21 mouse cellular contexts compared by ENCODE assay signal in genomic region chr19:11928025-11928748, GRCm38 (mm10). TPM values are rescaled to one million over a fixed set of nuclear protein-coding genes. Genes with fewer than 3 reads are reported as not detected.
DNase-seq lines count a peak whose midpoint lies in the region; ATAC-seq and TF ChIP-seq lines count a peak whose summit lies in the region.
"Had no signal": no experiment of that assay in that cellular context is flagged by ENCODE, and none has a peak within 500 bp of the region (broad histone marks: within the 10 kb centered on the region; RNA-seq: fewer than 3 reads in every experiment).

No protein-coding gene starts in this region.

- no peaks in the 10 kb centered on the region for H3K4me1 ChIP-seq in lung, embryonic 14.5 days (ENCODE audit: insufficient read depth)

- H3K4me3 ChIP-seq in lung, embryonic 14.5 days (ENCODE audit: low read depth, low read length), result no peak overlapping the region

- H3K9ac ChIP-seq in lung, embryonic 14.5 days, result no peak overlapping the region
- H3K9ac ChIP-seq: forebrain, postnatal 0 days had no signal

- no peaks in the 10 kb centered on the region for H3K27me3 ChIP-seq in lung, embryonic 14.5 days (ENCODE audit: insufficient read depth, low read length)

- DNase-seq in lung, embryonic 14.5 days, result no peak
- no peak for DNase-seq in lung, postnatal 4 days
- peak; percentile 30 for DNase-seq in brain, adult 2 months (ENCODE audit: low read depth, low spot score)
- DNase-seq in ovary, postnatal 14 days (ENCODE audit: low spot score), result no peak
- no peak for DNase-seq in thymus, postnatal 36 days
- DNase-seq: cerebellum, postnatal 25 days; forebrain, postnatal 0 days; gastrocnemius, postnatal 36 days; kidney, postnatal 10 days; lung, postnatal 36 days; right cerebral cortex, postnatal 14 days had no signal

- ATAC-seq in lung, embryonic 14.5 days (ENCODE audit: insufficient read depth), result 0 out of 2 replicates have a peak, but pooled peaks have one; percentile 31
- peak; percentile 74 for ATAC-seq in granulocyte monocyte progenitor cell, adult 5-6 weeks (replicated peaks; ENCODE audit: poor library complexity, severe bottlenecking)
- ATAC-seq in megakaryocyte-erythroid progenitor cell, adult 5-6 weeks (replicated peaks; ENCODE audit: low FRiP score, low TSS enrichment, poor library complexity, severe bottlenecking), result peak; percentile 92
- ATAC-seq in cerebellum, adult (ENCODE audit: insufficient number of reproducible peaks, low FRiP score, low TSS enrichment), result no peak
- ATAC-seq: activated CD4-positive, CD25-positive, alpha-beta regulatory T cell, adult 4 months; CD4-positive, CD25-positive, alpha-beta regulatory T cell, adult 4 months; forebrain, postnatal 0 days had no signal

- H3K4me2 ChIP-seq in lung, embryonic 14.5 days, result no peak overlapping the region

- no peak for TF ChIP-seq CTCF in lung, embryonic 14.5 days (IDR thresholded peaks at IDR 0.05; ENCODE audit: low read depth)

- H3K36me3 ChIP-seq in lung, embryonic 14.5 days (ENCODE audit: insufficient read depth), result peaks cover 85% of the 10 kb centered on the region

- no peaks in the 10 kb centered on the region for H3K9me3 ChIP-seq in lung, embryonic 14.5 days (ENCODE audit: low read depth, low read length)

- 85% methylated on average over 4 of the region's 4 CpGs for WGBS in lung, embryonic 14.5 days

- no peak overlapping the region for H3K27ac ChIP-seq in lung, embryonic 14.5 days (ENCODE audit: low read depth)

RNA-seq across cellular contexts. Expression of gene Patl1, which starts 16.0 kb away (rescaled TPM):
- polyA plus RNA-seq in lung, embryonic 14.5 days (2014; fragmentation: Nextera tagmentation; extraction: Ambion mirVana), result 25.9 TPM in 2 replicates
- total RNA-seq in granulocyte monocyte progenitor cell, adult 5-6 weeks (2014; fragmentation: Nextera tagmentation), result 33.2 and 43.7 TPM in 2 replicates
- 12.6 and 12.8 TPM in 2 replicates for total RNA-seq in granulocyte monocyte progenitor cell, adult 5-6 weeks (2017)
- total RNA-seq in megakaryocyte-erythroid progenitor cell, adult 5-6 weeks (2014; fragmentation: Nextera tagmentation), result 21.1 and 28.6 TPM in 2 replicates
- 10.4 and 11.0 TPM in 2 replicates for total RNA-seq in megakaryocyte-erythroid progenitor cell, adult 5-6 weeks (2017)

RNA-seq across cellular contexts. Expression of gene Osbp, which starts 37.6 kb away (rescaled TPM):
- polyA plus RNA-seq in lung, embryonic 14.5 days (2014; fragmentation: Nextera tagmentation; extraction: Ambion mirVana), result 7.4 and 7.5 TPM in 2 replicates
- 39.1 and 46.5 TPM in 2 replicates for total RNA-seq in granulocyte monocyte progenitor cell, adult 5-6 weeks (2014; fragmentation: Nextera tagmentation)
- 35.2 and 42.3 TPM in 2 replicates for total RNA-seq in granulocyte monocyte progenitor cell, adult 5-6 weeks (2017)
- 39.5 and 39.9 TPM in 2 replicates for total RNA-seq in megakaryocyte-erythroid progenitor cell, adult 5-6 weeks (2014; fragmentation: Nextera tagmentation)
- total RNA-seq in megakaryocyte-erythroid progenitor cell, adult 5-6 weeks (2017), result 28.8 and 29.0 TPM in 2 replicates

RNA-seq across cellular contexts. Expression of gene Olfr1420, which starts 41.8 kb away (rescaled TPM):
- polyA plus RNA-seq in lung, embryonic 14.5 days (2014; fragmentation: Nextera tagmentation; extraction: Ambion mirVana), result 0.05 TPM in 1 of 2 replicates, not detected in the other
- total RNA-seq in granulocyte monocyte progenitor cell, adult 5-6 weeks (2014; fragmentation: Nextera tagmentation), result not detected in 2 replicates
- total RNA-seq in granulocyte monocyte progenitor cell, adult 5-6 weeks (2017), result not detected in 2 replicates
- total RNA-seq in megakaryocyte-erythroid progenitor cell, adult 5-6 weeks (2014; fragmentation: Nextera tagmentation), result not detected in 2 replicates
- total RNA-seq in megakaryocyte-erythroid progenitor cell, adult 5-6 weeks (2017), result not detected in 2 replicates
- total RNA-seq: forebrain, postnatal 0 days; gastrocnemius, postnatal 36 days; heart, postnatal 25 days; layer of hippocampus, postnatal 14 days; neutrophil, adult 5-6 weeks had no signal
- polyA plus RNA-seq: activated CD4-positive, CD25-positive, alpha-beta regulatory T cell, adult 4 months; forebrain, postnatal 0 days; limb, embryonic 14.5 days; urinary bladder, adult 2 months had no signal

RNA-seq across cellular contexts. Expression of gene Olfr1419, which starts 53.3 kb away (rescaled TPM):
- polyA plus RNA-seq in lung, embryonic 14.5 days (2014; fragmentation: Nextera tagmentation; extraction: Ambion mirVana), result not detected in 2 replicates
- not detected in 2 replicates for total RNA-seq in granulocyte monocyte progenitor cell, adult 5-6 weeks (2014; fragmentation: Nextera tagmentation)
- total RNA-seq in granulocyte monocyte progenitor cell, adult 5-6 weeks (2017), result not detected in 2 replicates
- total RNA-seq in megakaryocyte-erythroid progenitor cell, adult 5-6 weeks (2014; fragmentation: Nextera tagmentation), result not detected in 2 replicates
- not detected in 2 replicates for total RNA-seq in megakaryocyte-erythroid progenitor cell, adult 5-6 weeks (2017)
- total RNA-seq: forebrain, postnatal 0 days; gastrocnemius, postnatal 36 days; heart, postnatal 25 days; layer of hippocampus, postnatal 14 days; neutrophil, adult 5-6 weeks had no signal
- polyA plus RNA-seq: activated CD4-positive, CD25-positive, alpha-beta regulatory T cell, adult 4 months; CD4-positive, CD25-positive, alpha-beta regulatory T cell, adult 4 months; forebrain, postnatal 0 days had no signal
